Mouse (Mus musculus): ENCODE data around the gene Sbk3. TPM values are rescaled to one million over a fixed set of nuclear protein-coding genes. Genes with fewer than 3 reads are reported as not detected.

The Sbk3 gene
- polyA plus RNA-seq, 1 experiment from 2014 or later = 0.12 TPM

GRCm38 (mm10) chr7:4950561-4951342 is 20.2 kb downstream of the Sbk3 start:
- no peaks in the 10 kb centered on the region for H3K36me3 ChIP-seq
- no peak overlapping the region for H3K27ac ChIP-seq (replicated peaks)
- H3K9me3 ChIP-seq = no peaks in the 10 kb centered on the region
- no peak overlapping the region for H3K4me3 ChIP-seq
- H3K4me1 ChIP-seq = peaks cover 25% of the 10 kb centered on the region
- ATAC-seq (ENCODE audit: extremely low read depth, insufficient number of reproducible peaks, low FRiP score, low TSS enrichment) = no peak
- H3K27me3 ChIP-seq (replicated peaks) = 0 out of 2 replicates have a peak, but pooled peaks cover 3% of the 10 kb centered on the region
- H3K9ac ChIP-seq = no peak overlapping the region
- WGBS = 74% methylated on average over 19 of the region's 19 CpGs
- no peak overlapping the region for H3K4me2 ChIP-seq

GRCm38 (mm10) chr7:4948386-4948785 is 22.6 kb downstream of the Sbk3 start:
- no peaks in the 10 kb centered on the region for H3K9me3 ChIP-seq
- no peak overlapping the region for H3K9ac ChIP-seq
- ATAC-seq (ENCODE audit: extremely low read depth, insufficient number of reproducible peaks, low FRiP score, low TSS enrichment) = no peak
- H3K4me3 ChIP-seq = no peak overlapping the region
- H3K27me3 ChIP-seq (replicated peaks) = 0 out of 2 replicates have a peak, but pooled peaks cover 3% of the 10 kb centered on the region
- H3K4me1 ChIP-seq = peaks cover 15% of the 10 kb centered on the region
- H3K27ac ChIP-seq (replicated peaks) = no peak overlapping the region
- H3K36me3 ChIP-seq = no peaks in the 10 kb centered on the region
- WGBS = 44% methylated on average over 6 of the region's 6 CpGs
- no peak overlapping the region for H3K4me2 ChIP-seq

GRCm38 (mm10) chr7:4947855-4948254 is 23.1 kb downstream of the Sbk3 start:
- H3K9me3 ChIP-seq = no peaks in the 10 kb centered on the region
- H3K27me3 ChIP-seq (replicated peaks) = 0 out of 2 replicates have a peak, but pooled peaks cover 3% of the 10 kb centered on the region
- no peak overlapping the region for H3K27ac ChIP-seq (replicated peaks)
- H3K36me3 ChIP-seq = no peaks in the 10 kb centered on the region
- ATAC-seq (ENCODE audit: extremely low read depth, insufficient number of reproducible peaks, low FRiP score, low TSS enrichment) = no peak
- H3K4me3 ChIP-seq = no peak overlapping the region
- WGBS = 52% methylated on average over 2 of the region's 2 CpGs
- peaks cover 11% of the 10 kb centered on the region for H3K4me1 ChIP-seq
- no peak overlapping the region for H3K4me2 ChIP-seq
- no peak overlapping the region for H3K9ac ChIP-seq

GRCm38 (mm10) chr7:4943223-4943815 is 27.6 kb downstream of the Sbk3 start:
- peak; percentile 64 for ATAC-seq (ENCODE audit: extremely low read depth, insufficient number of reproducible peaks, low FRiP score, low TSS enrichment)

GRCm38 (mm10) chr7:4942673-4943072 is 28.3 kb downstream of the Sbk3 start:
- Histone ChIP-seq H3K4me1 (0 out of 2 replicates have a peak, but pooled peaks cover 3% of the 10 kb centered on the region), H3K27ac (replicated peaks) (no peak overlapping the region), H3K9me3 (no peaks in the 10 kb centered on the region), H3K36me3 (no peaks in the 10 kb centered on the region), H3K27me3 (replicated peaks) (peaks cover 9% of the 10 kb centered on the region; the same call in 1 of the 2 replicates), H3K9ac (no peak overlapping the region), H3K4me3 (no peak overlapping the region), H3K4me2 (no peak overlapping the region)
- WGBS = 44% methylated on average over 5 of the region's 5 CpGs
- ATAC-seq (ENCODE audit: extremely low read depth, insufficient number of reproducible peaks, low FRiP score, low TSS enrichment) = no peak

More at GRCm38 (mm10) chr7:4943223-4943815, 27.6 kb downstream of the Sbk3 start:
- WGBS = 12% methylated on average over 15 of the region's 15 CpGs
- Histone ChIP-seq H3K27ac (replicated peaks) (no peak overlapping the region), H3K4me2 (peak overlapping the region; percentile 67), H3K4me1 (0 out of 2 replicates have a peak, but pooled peaks cover 3% of the 10 kb centered on the region), H3K9ac (peak overlapping the region; percentile 67), H3K4me3 (peak overlapping the region; percentile 45), H3K27me3 (replicated peaks) (peaks cover 9% of the 10 kb centered on the region; the same call in 1 of the 2 replicates), H3K9me3 (no peaks in the 10 kb centered on the region), H3K36me3 (no peaks in the 10 kb centered on the region)

GRCm38 (mm10) chr7:4940068-4940479 is 30.9 kb downstream of the Sbk3 start:
- Histone ChIP-seq H3K27me3 (replicated peaks) (peaks cover 6% of the 10 kb centered on the region; the same call in 1 of the 2 replicates), H3K4me2 (no peak overlapping the region), H3K4me1 (0 out of 2 replicates have a peak, but pooled peaks cover 3% of the 10 kb centered on the region), H3K9ac (no peak overlapping the region), H3K36me3 (no peaks in the 10 kb centered on the region), H3K4me3 (no peak overlapping the region), H3K27ac (replicated peaks) (no peak overlapping the region), H3K9me3 (no peaks in the 10 kb centered on the region)
- ATAC-seq (ENCODE audit: extremely low read depth, insufficient number of reproducible peaks, low FRiP score, low TSS enrichment) = no peak
- 18% methylated on average over 9 of the region's 9 CpGs for WGBS

GRCm38 (mm10) chr7:4938456-4938855 is 32.5 kb downstream of the Sbk3 start:
- Histone ChIP-seq H3K4me2 (no peak overlapping the region), H3K4me3 (no peak overlapping the region), H3K9ac (no peak overlapping the region), H3K4me1 (0 out of 2 replicates have a peak, but pooled peaks cover 2% of the 10 kb centered on the region), H3K27ac (replicated peaks) (no peak overlapping the region), H3K27me3 (replicated peaks) (peaks cover 6% of the 10 kb centered on the region; the same call in 1 of the 2 replicates), H3K9me3 (no peaks in the 10 kb centered on the region), H3K36me3 (no peaks in the 10 kb centered on the region)
- ATAC-seq (ENCODE audit: extremely low read depth, insufficient number of reproducible peaks, low FRiP score, low TSS enrichment) = no peak
- WGBS = 35% methylated on average over 2 of the region's 2 CpGs

- Histone ChIP-seq H3K9me3 (no peaks in the 10 kb centered on the region), H3K4me1 (no peaks in the 10 kb centered on the region), H3K36me3 (no peaks in the 10 kb centered on the region), H3K4me2 (no peak overlapping the region), H3K27me3 (replicated peaks) (peaks cover under 1% of the 10 kb centered on the region; the same call in 1 of the 2 replicates), H3K27ac (replicated peaks) (no peak overlapping the region), H3K9ac (no peak overlapping the region), H3K4me3 (no peak overlapping the region)
- 79% methylated on average over 10 of the region's 11 CpGs for WGBS
- no peak for ATAC-seq (ENCODE audit: extremely low read depth, insufficient number of reproducible peaks, low FRiP score, low TSS enrichment)
Measured at GRCm38 (mm10) chr7:4937392-4937791, 33.6 kb downstream of the Sbk3 start.

GRCm38 (mm10) chr7:4936832-4937231 is 34.1 kb downstream of the Sbk3 start:
- Histone ChIP-seq H3K4me1 (no peaks in the 10 kb centered on the region), H3K9me3 (no peaks in the 10 kb centered on the region), H3K4me2 (no peak overlapping the region), H3K27ac (replicated peaks) (no peak overlapping the region), H3K36me3 (no peaks in the 10 kb centered on the region), H3K4me3 (no peak overlapping the region), H3K9ac (no peak overlapping the region), H3K27me3 (replicated peaks) (no peaks in the 10 kb centered on the region; the same call in 1 of the 2 replicates)
- no peak for ATAC-seq (ENCODE audit: extremely low read depth, insufficient number of reproducible peaks, low FRiP score, low TSS enrichment)
- 74% methylated on average over 10 of the region's 10 CpGs for WGBS

- no peak for ATAC-seq (ENCODE audit: extremely low read depth, insufficient number of reproducible peaks, low FRiP score, low TSS enrichment)
- Histone ChIP-seq H3K36me3 (no peaks in the 10 kb centered on the region), H3K27ac (replicated peaks) (no peak overlapping the region), H3K4me2 (no peak overlapping the region), H3K4me1 (no peaks in the 10 kb centered on the region), H3K9me3 (no peaks in the 10 kb centered on the region), H3K27me3 (replicated peaks) (no peaks in the 10 kb centered on the region; the same call in 1 of the 2 replicates), H3K4me3 (no peak overlapping the region), H3K9ac (no peak overlapping the region)
- 60% methylated on average over 4 of the region's 4 CpGs for WGBS
Measured at GRCm38 (mm10) chr7:4934160-4934914, 36.6 kb downstream of the Sbk3 start.

GRCm38 (mm10) chr7:4933103-4933502 is 37.9 kb downstream of the Sbk3 start:
- H3K27me3 ChIP-seq (replicated peaks) = no peaks in the 10 kb centered on the region
- no peaks in the 10 kb centered on the region for H3K4me1 ChIP-seq
- no peak overlapping the region for H3K4me3 ChIP-seq
- no peak overlapping the region for H3K9ac ChIP-seq
- H3K4me2 ChIP-seq = no peak overlapping the region
- no peak for ATAC-seq (ENCODE audit: extremely low read depth, insufficient number of reproducible peaks, low FRiP score, low TSS enrichment)
- H3K27ac ChIP-seq (replicated peaks) = no peak overlapping the region
- WGBS = 62% methylated on average over 12 of the region's 12 CpGs
- no peaks in the 10 kb centered on the region for H3K9me3 ChIP-seq
- no peaks in the 10 kb centered on the region for H3K36me3 ChIP-seq
